Mouse (Mus musculus): ENCODE measurements around the gene BC005537.
"Not testable (repeated sequence)": the region's sequence is repeated elsewhere in the genome, so short reads cannot be mapped to it uniquely, and the experiment has no call there.

BC005537 gene

GRCm38 (mm10) chr13:24799925-24800673 lies 1.4 kb upstream of the BC005537 start:
- CTCF ChIA-PET: interaction anchor here (0.6 kb wide), 2 partner anchors 50 to 365 kb away, joined by 3 to 4 read pairs; no protein-coding TSS in a partner anchor

DNA sequence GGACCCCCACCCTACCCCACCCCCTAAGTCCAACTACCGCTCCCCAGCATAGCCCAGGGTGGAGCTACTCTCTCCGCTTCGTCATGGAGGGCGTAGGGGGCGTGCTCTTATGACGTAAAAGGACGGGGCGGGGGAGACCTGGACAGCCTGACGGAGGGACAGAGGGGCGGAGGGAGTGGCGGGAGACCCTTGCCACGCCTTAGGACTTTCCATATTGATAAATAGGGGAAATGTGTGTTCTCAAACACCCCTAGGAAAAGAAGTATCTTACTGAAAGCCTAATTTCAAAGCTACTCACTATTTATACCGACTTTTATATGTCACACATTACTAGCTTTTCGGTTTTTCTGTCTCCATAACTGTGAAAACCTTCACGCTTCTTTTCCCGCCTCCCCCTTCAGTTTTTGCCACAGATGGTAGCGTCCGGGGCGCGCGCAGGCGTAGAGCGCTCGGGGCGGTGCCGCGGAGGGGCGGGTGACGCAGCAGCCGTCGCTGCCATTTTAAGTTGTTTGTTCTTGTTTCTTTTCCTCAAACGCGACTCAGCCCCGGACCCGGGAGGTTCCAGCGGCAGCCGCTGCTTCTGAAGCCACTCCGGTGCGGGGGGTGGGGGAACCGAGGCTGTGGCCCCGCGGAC lies 666 bp upstream of the BC005537 start:
- CTCF ChIA-PET: interaction anchor here (0.6 kb wide), 2 partner anchors 49 to 365 kb away, joined by 3 to 4 read pairs; no protein-coding TSS in a partner anchor

DNA sequence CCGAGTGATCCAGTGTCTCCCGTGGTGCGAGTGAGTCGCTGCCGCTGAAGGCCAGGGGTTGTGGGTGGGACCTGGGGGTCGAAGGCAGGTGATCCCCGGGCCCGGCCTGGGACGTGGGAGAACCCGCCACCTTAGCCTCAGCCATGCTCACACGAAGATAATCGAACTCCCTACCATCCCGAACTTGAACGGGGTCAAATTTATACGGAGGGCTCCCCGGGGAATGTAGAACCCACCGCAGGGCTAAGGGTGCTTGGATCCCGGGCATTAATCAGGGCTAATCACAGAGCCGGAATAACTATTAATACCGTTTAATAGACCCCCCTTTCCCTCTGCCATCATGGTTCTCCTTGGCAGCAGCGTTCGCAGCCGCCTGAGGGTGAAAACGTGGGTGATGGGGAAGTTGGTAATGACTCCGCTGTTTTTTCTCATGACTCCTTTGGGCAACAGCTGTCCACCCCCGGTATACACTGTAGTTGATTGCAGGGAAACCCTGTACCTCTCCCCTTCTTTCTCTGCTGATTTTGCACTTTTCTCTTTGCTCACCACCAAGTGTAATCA lies 754 bp downstream of the BC005537 start:
- CTCF ChIA-PET: no interaction called here

GRCm38 (mm10) chr13:24803196-24803595 lies 1.7 kb downstream of the BC005537 start:
- CTCF ChIA-PET: interaction anchor here (1.1 kb wide), 1 partner anchor 9 kb away, joined by 3 read pairs; no protein-coding TSS in a partner anchor

DNA sequence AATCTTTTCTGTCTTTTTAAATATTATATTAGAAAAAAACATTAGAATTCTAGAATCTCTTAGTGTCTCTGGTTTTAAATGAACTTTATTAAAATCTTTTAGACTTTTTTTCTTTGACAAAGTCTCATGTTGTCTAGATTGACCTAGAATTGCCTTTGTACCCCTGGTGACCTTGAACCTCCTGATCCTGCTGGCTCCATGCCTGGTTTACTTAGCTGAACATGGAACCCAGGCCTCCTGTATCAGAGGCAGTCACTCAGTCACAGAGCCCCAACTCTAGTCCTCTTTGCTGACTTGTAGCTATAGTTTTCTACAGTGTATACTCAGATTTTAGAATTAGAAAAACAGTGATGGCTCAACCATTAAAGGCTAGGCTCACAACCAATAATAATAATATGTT lies 4.6 kb downstream of the BC005537 start:
- CTCF ChIA-PET: no interaction called here

GRCm38 (mm10) chr13:24812521-24812920 lies 11.1 kb downstream of the BC005537 start:
- CTCF ChIA-PET: interaction anchor here (0.9 kb wide), 1 partner anchor 9 kb away, joined by 3 read pairs; no protein-coding TSS in a partner anchor

DNA sequence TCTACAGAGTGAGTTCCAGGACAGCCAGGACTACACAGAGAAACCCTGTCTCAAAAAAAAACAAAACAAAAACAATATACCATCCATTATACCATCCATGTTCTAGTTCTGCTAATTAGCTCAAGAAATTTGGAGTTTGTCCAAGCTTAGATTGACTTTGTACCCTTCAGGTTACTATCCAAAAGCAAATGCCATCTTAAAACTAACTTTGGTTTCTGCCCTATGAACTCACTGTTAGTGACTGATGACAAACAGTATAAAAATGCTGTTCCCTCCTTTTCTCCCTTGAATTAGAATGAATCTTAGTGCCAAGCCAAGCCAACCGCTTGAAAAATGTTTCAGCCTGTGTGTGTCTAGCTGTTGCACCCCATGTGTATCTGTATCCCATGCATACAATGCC lies 13.2 kb downstream of the BC005537 start:
- CTCF ChIA-PET: no interaction called here

GRCm38 (mm10) chr13:24816125-24817092 lies 15.0 kb downstream of the BC005537 start:
- CTCF ChIA-PET: no interaction called here

GRCm38 (mm10) chr13:24819931-24820330 lies 18.5 kb downstream of the BC005537 start:
- CTCF ChIA-PET: no interaction called here

- CTCF ChIA-PET: interaction anchor here (0.6 kb wide), 1 partner anchor 81 kb away, joined by 3 read pairs; no protein-coding TSS in a partner anchor
Measured at GRCm38 (mm10) chr13:24822663-24823343, 21.3 kb downstream of the BC005537 start.

DNA sequence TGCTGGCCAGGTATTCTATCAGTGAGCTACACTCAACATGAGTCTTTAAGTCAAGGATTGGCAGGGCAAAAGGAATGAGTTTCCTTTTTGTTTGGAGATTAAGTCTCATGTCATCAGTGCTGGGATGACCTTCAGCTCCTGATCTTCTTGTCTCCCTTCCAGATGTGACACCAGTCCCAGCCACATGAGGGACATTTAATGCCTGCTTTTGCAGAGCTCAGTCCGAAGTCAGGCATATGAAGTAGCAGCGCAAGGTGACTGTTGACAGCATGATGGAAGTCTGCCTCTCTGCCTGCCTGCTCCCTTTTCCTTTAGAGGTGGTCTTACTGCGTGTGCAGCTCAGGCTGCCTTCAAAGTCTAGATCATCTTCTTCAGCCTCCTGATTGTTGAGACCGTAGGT lies 23.2 kb downstream of the BC005537 start:
- CTCF ChIA-PET: no interaction called here

DNA sequence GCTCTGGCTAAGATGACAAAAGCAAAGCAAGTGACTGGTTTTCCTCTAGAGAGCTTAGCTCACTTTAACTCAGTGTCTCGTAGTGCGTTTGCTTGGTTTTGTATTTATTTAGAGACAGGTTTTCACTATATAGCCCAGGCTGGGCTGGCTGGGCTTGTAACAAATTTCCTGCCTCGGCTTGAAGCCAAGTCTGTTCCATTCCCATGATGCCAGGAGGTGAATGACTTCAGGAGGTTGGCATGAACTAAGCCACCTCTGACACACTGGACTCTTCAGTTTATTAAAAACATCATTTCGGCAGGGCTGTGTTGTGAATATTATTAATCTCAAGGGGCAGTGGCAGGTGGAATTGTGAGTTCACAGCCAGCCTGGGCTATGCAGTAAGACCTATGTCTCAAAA lies 24.1 kb downstream of the BC005537 start:
- CTCF ChIA-PET: no interaction called here

DNA sequence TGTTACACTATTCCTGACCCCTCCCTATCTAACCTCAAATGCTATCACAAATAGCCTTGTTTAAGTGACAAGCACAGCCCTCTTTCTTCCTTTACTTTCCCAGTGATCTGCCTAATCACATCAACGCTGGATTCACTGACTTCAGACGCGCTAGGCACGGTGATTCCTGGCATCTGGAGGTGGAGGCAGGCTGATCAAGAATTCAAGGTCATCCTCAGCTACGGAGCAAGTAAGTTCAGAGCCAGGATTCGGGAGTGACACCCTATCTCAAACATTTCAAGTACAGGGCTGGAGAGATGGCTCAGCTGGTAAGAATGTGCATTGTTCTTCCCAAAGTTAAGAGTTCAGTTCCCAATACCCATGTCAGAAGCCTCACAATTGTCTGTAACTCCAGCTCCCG lies 24.7 kb downstream of the BC005537 start:
- CTCF ChIA-PET: no interaction called here

- CTCF ChIA-PET: no interaction called here
Measured at GRCm38 (mm10) chr13:24830756-24831352, 29.4 kb downstream of the BC005537 start.

DNA sequence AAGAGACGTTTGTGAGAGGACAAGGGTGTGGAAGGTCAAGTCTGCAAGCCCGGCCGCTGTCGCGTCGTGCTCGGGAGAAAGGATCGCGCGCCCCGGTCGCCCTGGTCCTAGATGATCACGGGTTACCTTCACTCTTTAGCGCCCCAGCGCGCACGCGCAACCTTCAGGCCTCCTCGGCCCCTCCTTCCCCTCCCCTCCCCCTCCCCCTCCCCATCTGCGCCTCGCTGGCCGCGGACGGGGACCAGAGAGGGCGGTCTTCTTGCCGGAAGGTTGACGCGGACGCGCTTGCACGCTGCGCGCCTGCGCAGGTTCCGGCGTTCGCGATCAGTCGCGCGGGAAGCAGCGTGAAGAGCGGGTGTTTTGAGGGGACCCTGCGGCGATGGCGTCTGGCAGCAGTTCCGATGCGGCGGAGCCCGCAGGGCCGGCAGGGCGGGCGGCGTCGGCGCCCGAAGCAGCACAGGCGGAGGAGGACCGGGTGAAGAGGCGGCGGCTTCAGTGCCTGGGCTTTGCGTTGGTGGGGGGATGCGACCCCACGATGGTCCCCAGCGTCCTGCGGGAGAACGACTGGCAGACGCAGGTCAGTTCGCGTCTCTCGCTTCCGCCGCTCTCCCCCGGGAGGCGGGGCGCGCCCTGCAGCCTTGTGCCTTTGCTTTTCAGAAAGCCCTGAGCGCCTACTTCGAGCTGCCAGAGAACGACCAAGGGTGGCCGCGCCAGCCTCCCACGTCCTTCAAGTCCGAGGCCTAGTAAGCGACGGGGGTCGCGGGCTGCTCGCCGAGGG lies 30.1 kb downstream of the BC005537 start, which contains the start of the genes Acot13 and Tdp2:
Gene Acot13 (minus strand): TSS at position 188 of the 778 bp plus-strand sequence.
Gene Tdp2 (plus strand): TSS at position 327 of the 778 bp plus-strand sequence.
- CTCF ChIA-PET: no interaction called here

DNA sequence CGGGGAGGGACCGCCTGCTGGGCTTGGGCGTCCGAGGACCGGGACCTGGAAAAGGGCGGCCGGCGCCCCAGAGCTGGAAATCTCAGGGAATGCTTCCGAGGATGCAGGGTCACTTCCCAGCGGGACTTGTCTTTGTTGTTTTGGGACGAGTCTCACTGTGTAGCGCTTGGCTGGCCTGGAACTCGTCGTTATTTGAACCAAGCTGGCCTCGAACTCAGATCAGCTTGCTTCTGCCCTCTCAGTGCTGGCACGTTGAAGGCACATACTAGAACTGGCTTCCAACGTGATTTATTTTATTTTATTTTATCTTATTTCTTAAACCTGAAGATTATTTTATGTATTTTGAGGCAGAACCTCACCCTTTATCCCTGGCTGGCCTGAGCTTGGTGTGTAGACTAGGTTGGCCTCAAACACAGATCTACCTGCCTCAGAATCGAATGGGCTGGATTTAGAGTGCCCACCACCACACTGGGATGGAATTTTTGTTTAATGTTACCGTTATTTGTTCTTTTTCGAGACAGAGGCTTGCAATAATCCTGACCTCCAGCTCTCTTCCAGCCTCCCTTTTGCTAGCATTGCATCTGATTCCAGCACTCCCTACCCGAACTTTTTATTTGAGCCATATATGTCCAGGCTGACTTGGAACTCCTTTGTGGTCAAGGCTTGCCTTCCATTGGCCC lies 30.8 kb downstream of the BC005537 start:
- CTCF ChIA-PET: no interaction called here

DNA sequence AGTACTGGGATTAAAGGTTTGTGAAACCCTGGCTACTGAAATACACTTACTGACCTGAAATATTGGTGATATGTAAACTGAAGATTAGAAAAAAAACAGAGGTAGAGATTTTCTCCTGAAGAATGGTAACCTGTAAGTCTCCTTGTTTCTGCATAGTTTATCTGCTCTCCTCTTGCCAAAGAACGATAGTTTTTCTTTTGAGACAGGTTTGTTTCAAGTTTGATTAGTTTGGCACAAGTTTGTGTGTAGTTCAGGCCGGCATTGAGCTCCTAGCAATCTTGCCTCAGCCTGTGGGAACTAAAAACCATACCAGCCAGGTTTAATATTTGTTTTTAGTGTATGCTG lies 31.3 kb downstream of the BC005537 start:
- CTCF ChIA-PET: no interaction called here

GRCm38 (mm10) chr13:24837765-24838164 lies 36.3 kb downstream of the BC005537 start:
- CTCF ChIA-PET: not testable (repeated sequence)

DNA sequence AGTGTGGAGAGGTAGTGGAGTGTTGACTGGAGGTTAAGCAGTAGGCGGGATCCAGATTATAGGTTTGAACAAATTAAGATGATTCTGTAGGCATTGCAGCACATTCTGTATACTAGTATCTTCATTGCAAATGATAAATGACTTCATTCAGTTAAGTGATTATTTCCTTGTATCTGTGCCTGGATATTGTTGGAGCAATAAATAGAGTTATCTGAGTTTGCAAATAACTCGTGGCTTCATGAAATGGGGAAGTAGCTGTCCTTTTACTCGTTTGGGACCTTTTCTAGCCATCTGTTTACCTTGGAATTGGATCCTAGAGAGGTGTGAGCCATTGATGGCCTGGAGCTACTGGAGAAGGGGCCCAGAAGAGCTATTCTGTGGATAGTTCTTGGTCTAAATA lies 38.4 kb downstream of the BC005537 start:
- CTCF ChIA-PET: no interaction called here
